Mouse (Mus musculus): ENCODE measurements around the gene Cep131. TPM values are rescaled to one million over a fixed set of nuclear protein-coding genes. Genes with fewer than 3 reads are reported as not detected.

The Cep131 gene
- polyA plus RNA-seq, 1 experiment from 2014 or later, result 41.4 TPM

DNA sequence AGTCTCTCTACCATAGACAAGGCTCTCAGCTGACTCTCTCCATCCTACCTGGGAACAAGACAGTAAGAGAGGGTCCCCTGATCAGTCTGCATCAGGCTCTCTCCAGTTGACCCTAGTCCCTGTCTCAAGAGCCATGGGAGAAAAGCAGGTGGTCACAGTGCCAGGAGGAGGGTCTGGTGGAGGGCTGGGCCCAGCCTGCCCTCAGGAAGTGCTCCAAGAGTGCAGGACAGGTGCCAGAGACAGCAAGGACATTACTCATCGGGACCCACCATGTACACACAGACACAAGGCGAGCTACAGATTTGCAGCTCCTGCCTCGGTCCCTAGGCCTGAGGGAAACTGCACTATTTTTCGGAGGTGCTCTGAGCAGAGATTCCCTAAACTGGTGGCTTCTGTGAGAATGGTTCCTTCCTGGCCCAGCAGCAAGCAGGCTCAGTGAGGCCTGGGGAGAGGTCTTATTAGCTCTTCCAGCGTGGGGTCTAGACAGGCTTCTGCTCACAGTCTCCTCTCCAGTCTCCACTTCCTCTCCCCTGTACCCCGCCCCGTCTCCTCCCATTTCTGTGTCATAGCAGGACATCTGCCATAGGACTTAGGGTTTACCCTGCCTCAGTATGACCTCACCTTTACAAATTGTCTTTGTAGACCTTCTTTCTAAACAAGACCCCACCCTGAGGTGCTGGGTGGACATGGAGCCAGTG, 44.3 kb downstream of the Cep131 start:
- Histone ChIP-seq H3K4me3 (no peak overlapping the region), H3K27ac (peak overlapping the region; percentile 63), H3K9me3 (no peaks in the 10 kb centered on the region), H3K36me3 (replicated peaks) (no peaks in the 10 kb centered on the region), H3K27me3 (ENCODE audit: poor library complexity, severe bottlenecking) (peaks cover 28% of the 10 kb centered on the region), H3K4me1 (peaks cover 63% of the 10 kb centered on the region)
- DNase-seq (ENCODE audit: extremely low spot score, low spot score), result no peak
- WGBS, result 85% methylated on average over 7 of the region's 7 CpGs

DNA sequence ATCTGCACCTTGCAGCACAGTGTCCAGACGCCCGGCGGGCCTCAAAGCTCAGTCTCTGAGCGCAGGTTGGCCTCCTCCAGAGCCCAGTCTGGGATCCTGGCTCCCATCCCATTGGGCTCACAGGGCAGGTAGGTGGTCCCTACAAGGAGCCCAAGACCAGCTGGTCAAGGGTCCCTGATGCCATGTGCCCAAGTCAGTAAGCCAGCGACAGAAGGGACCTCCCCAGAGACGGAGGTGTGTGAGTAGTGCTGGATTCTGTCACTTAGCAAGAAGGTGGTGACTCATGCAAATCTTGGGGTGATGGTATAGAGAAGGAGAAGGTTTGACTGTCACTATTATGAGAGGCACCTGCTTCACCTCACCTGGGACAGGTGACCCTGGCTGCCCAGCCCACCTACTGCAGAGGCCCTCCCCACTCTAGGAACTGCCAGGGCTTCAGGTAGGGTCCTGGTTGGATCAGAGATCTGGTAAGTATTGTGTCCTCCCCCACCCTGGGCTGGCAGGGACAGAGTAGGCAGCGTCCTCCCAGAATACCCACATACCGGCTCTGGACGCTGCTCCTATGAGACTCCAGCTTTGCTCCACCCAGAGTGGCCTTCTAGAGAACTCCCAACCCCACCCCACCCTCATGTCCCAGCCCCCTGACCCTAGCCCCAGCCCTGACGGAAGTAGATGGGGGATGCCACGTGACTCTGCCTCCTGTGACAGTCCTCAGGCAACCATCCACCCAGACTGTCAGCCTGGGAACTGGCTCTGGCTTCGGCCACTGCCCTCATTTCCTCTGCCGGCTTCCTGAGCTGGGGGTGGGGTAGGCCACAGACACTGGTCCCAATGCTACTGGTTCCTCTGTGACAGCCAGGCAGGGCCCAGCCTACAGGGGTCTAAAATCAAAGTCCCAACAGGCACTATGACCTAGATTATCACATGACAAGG, 45.2 kb downstream of the Cep131 start:
- Histone ChIP-seq H3K4me1 (peaks cover 55% of the 10 kb centered on the region), H3K27me3 (ENCODE audit: poor library complexity, severe bottlenecking) (peaks cover 20% of the 10 kb centered on the region), H3K27ac (peak overlapping the region; percentile 63), H3K36me3 (replicated peaks) (no peaks in the 10 kb centered on the region), H3K9me3 (no peaks in the 10 kb centered on the region), H3K4me3 (no peak overlapping the region)
- DNase-seq (ENCODE audit: extremely low spot score, low spot score), result no peak
- WGBS, result 76% methylated on average over 13 of the region's 13 CpGs

- DNase-seq (ENCODE audit: extremely low spot score, low spot score), result no peak
- 87% methylated on average over 8 of the region's 8 CpGs for WGBS
- Histone ChIP-seq H3K4me3 (no peak overlapping the region), H3K27ac (no peak overlapping the region), H3K27me3 (ENCODE audit: poor library complexity, severe bottlenecking) (peaks cover 10% of the 10 kb centered on the region), H3K36me3 (replicated peaks) (no peaks in the 10 kb centered on the region), H3K4me1 (peaks cover 45% of the 10 kb centered on the region), H3K9me3 (no peaks in the 10 kb centered on the region)
These were observed 46.2 kb downstream of the Cep131 start for GRCm38 (mm10) chr11:120040440-120040839.

- Histone ChIP-seq H3K27ac (peak overlapping the region; percentile 17; the same call in 1 of the 2 replicates), H3K4me3 (no peak overlapping the region)
These were observed 47.0 kb downstream of the Cep131 start for GRCm38 (mm10) chr11:120039581-120039980.

GRCm38 (mm10) chr11:120034762-120035161, 51.9 kb downstream of the Cep131 start:
- Histone ChIP-seq H3K27me3 (ENCODE audit: poor library complexity, severe bottlenecking) (no peaks in the 10 kb centered on the region), H3K36me3 (replicated peaks) (no peaks in the 10 kb centered on the region), H3K4me3 (no peak overlapping the region), H3K4me1 (peaks cover 58% of the 10 kb centered on the region), H3K27ac (no peak overlapping the region), H3K9me3 (no peaks in the 10 kb centered on the region)
- WGBS, result 75% methylated on average over 5 of the region's 5 CpGs
- DNase-seq (ENCODE audit: extremely low spot score, low spot score), result no peak

More at GRCm38 (mm10) chr11:120039581-120039980, 47.0 kb downstream of the Cep131 start:
- 41% methylated on average over 4 of the region's 4 CpGs for WGBS
- no peak for DNase-seq (ENCODE audit: extremely low spot score, low spot score)
- Histone ChIP-seq H3K4me1 (peaks cover 46% of the 10 kb centered on the region), H3K27me3 (ENCODE audit: poor library complexity, severe bottlenecking) (peaks cover 1% of the 10 kb centered on the region; the same call in 1 of the 2 replicates), H3K9me3 (no peaks in the 10 kb centered on the region), H3K36me3 (replicated peaks) (no peaks in the 10 kb centered on the region)

- peak overlapping the region; percentile 56 for H3K27ac ChIP-seq
- H3K4me1 ChIP-seq, result peaks cover 58% of the 10 kb centered on the region
- no peaks in the 10 kb centered on the region for H3K36me3 ChIP-seq (replicated peaks)
- H3K4me3 ChIP-seq, result no peak overlapping the region
- WGBS, result 34% methylated on average over 3 of the region's 3 CpGs
- no peak for DNase-seq (ENCODE audit: extremely low spot score, low spot score)
- H3K9me3 ChIP-seq, result no peaks in the 10 kb centered on the region
- H3K27me3 ChIP-seq (ENCODE audit: poor library complexity, severe bottlenecking), result no peaks in the 10 kb centered on the region
These were observed 52.3 kb downstream of the Cep131 start for GRCm38 (mm10) chr11:120034306-120034705.

DNA sequence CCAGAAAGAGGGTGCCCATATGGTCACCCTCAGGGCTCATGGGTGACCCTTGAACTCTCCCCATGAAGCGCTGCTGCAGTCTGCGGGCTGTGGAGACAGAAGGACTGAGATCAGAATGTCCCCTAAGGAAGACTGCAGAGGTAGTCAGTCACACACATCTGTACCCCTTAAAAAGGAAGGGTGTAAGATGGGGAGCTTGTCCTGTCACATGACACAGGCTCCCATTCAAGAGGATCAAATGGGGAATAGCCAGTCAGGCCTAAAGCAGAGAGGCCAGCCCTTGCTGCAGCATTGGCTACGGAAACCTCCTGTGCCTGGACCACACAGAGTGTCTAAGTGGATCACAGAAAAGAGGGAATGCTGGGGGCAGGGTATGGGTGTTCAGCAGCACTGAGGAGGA, 53.2 kb downstream of the Cep131 start:
- H3K27me3 ChIP-seq (ENCODE audit: poor library complexity, severe bottlenecking), result no peaks in the 10 kb centered on the region
- H3K4me1 ChIP-seq, result peaks cover 60% of the 10 kb centered on the region
- H3K4me3 ChIP-seq, result no peak overlapping the region
- H3K36me3 ChIP-seq (replicated peaks), result no peaks in the 10 kb centered on the region
- no peaks in the 10 kb centered on the region for H3K9me3 ChIP-seq
- WGBS, result 65% methylated on average over 3 of the region's 3 CpGs
- DNase-seq (ENCODE audit: extremely low spot score, low spot score), result no peak
- H3K27ac ChIP-seq, result peak overlapping the region; percentile 56; the same call in 1 of the 2 replicates

DNA sequence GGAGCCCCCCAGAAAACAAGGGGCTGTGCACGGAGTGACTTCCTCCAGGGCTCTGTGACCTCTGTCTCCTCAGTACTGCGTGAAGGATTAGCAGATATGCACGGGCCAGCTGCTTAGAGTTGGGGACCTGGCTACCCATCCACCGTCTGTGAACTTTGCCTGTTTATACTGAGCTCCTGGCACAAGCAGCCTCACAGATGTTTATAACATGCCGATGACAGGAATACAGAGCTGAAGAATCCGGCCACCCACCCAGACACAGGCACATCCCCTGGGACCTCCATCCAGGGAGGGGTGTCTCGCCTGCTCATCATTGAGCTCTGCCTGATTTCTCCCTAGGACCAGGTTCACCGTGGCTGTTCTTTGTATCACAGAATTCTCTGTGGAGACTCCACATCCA, 54.6 kb downstream of the Cep131 start:
- no peak overlapping the region for H3K4me3 ChIP-seq
- H3K36me3 ChIP-seq (replicated peaks), result no peaks in the 10 kb centered on the region
- DNase-seq (ENCODE audit: extremely low spot score, low spot score), result no peak
- H3K4me1 ChIP-seq, result peaks cover 60% of the 10 kb centered on the region
- 77% methylated on average over 8 of the region's 8 CpGs for WGBS
- H3K27ac ChIP-seq, result no peak overlapping the region
- no peaks in the 10 kb centered on the region for H3K9me3 ChIP-seq
- no peaks in the 10 kb centered on the region for H3K27me3 ChIP-seq (ENCODE audit: poor library complexity, severe bottlenecking)

GRCm38 (mm10) chr11:120030145-120030901, 56.3 kb downstream of the Cep131 start:
- Histone ChIP-seq H3K4me3 (no peak overlapping the region), H3K27me3 (ENCODE audit: poor library complexity, severe bottlenecking) (no peaks in the 10 kb centered on the region), H3K4me1 (peaks cover 60% of the 10 kb centered on the region), H3K9me3 (no peaks in the 10 kb centered on the region), H3K36me3 (replicated peaks) (no peaks in the 10 kb centered on the region), H3K27ac (peak overlapping the region; percentile 31; the same call in 1 of the 2 replicates)
- peak; percentile 70 for DNase-seq (ENCODE audit: extremely low spot score, low spot score)
- WGBS, result 43% methylated on average over 10 of the region's 10 CpGs

GRCm38 (mm10) chr11:120029431-120030144, 57.0 kb downstream of the Cep131 start:
- Histone ChIP-seq H3K9me3 (no peaks in the 10 kb centered on the region), H3K27me3 (ENCODE audit: poor library complexity, severe bottlenecking) (no peaks in the 10 kb centered on the region), H3K36me3 (replicated peaks) (no peaks in the 10 kb centered on the region), H3K27ac (peak overlapping the region; percentile 31), H3K4me1 (peaks cover 56% of the 10 kb centered on the region), H3K4me3 (no peak overlapping the region)
- WGBS, result 54% methylated on average over 9 of the region's 9 CpGs
- DNase-seq (ENCODE audit: extremely low spot score, low spot score), result no peak

DNA sequence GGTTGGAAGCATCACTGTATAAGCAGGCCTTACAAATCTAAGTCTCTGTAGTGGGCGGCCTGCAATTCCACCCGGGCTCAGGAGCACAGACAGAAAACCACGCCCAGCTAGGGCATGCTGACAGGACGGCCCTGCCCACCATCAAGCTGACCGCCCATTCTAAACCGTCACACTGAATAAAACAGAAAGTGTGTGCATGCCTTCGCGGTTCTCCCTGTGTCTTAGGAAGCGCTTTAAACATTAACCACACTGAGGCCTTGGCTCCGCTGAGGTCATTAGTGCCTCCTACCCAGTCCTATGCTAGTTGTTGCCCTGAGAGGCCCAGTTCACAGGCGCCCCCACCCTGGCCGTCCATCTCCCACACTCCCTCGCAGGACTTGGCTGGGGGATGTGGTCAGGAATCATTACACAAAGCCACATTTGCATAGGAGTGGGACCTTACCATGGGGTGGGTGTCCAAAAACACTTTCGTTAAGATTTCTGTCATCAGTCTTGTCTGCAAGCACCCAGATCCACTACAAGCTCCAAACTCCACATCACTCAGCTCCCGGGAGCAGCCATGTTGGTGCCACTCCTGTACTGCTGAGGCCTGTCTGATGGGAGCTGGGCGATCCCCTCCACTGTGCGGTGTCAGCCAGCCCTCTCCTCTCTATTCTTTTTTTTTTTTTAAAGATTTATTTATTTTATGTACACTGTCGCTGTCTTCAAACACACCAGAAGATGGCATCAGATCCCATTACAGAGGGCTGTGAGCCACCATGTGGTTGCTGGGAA, 58.1 kb downstream of the Cep131 start:
- H3K4me3 ChIP-seq, result no peak overlapping the region
- DNase-seq (ENCODE audit: extremely low spot score, low spot score), result no peak
- H3K27me3 ChIP-seq (ENCODE audit: poor library complexity, severe bottlenecking), result no peaks in the 10 kb centered on the region
- no peak overlapping the region for H3K27ac ChIP-seq
- WGBS, result 85% methylated on average over 18 of the region's 18 CpGs
- no peaks in the 10 kb centered on the region for H3K9me3 ChIP-seq
- H3K36me3 ChIP-seq (replicated peaks), result no peaks in the 10 kb centered on the region
- H3K4me1 ChIP-seq, result peaks cover 52% of the 10 kb centered on the region
